Mouse (Mus musculus) layer of hippocampus, adult 11-12 months (tissue): Measurements from ENCODE around the gene Slc8a1.
A peak's percentile ranks its signal among the peaks of the same experiment; 100 is the strongest.

Source experiments
- DNase-seq: peaks from one replicate; pipeline ENCODE4 v3.0.0; 2022; ENCODE audit warnings: low spot score

The Slc8a1 gene

GRCm38 (mm10) chr17:81424256-81424912 is 313.8 kb downstream of the Slc8a1 start:
- DNase-seq: no peak

- DNase-seq: peak; percentile 49
Measured at GRCm38 (mm10) chr17:81419802-81420459, 318.2 kb downstream of the Slc8a1 start.

GRCm38 (mm10) chr17:81416361-81417114 is 321.6 kb downstream of the Slc8a1 start:
- no peak for DNase-seq

GRCm38 (mm10) chr17:81412736-81413135 is 325.4 kb downstream of the Slc8a1 start:
- no peak for DNase-seq

GRCm38 (mm10) chr17:81404225-81404624 is 334.0 kb downstream of the Slc8a1 start:
- DNase-seq: no peak

- DNase-seq: no peak
Measured at GRCm38 (mm10) chr17:81403121-81403520, 335.1 kb downstream of the Slc8a1 start.

GRCm38 (mm10) chr17:81402636-81403035 is 335.5 kb downstream of the Slc8a1 start:
- DNase-seq: peak; percentile 77

- no peak for DNase-seq
Measured at GRCm38 (mm10) chr17:81400377-81400776, 337.8 kb downstream of the Slc8a1 start.

GRCm38 (mm10) chr17:81397434-81397833 is 340.7 kb downstream of the Slc8a1 start:
- no peak for DNase-seq

GRCm38 (mm10) chr17:81394124-81394523 is 344.1 kb downstream of the Slc8a1 start:
- no peak for DNase-seq

- DNase-seq: no peak
Measured at GRCm38 (mm10) chr17:81393040-81393439, 345.1 kb downstream of the Slc8a1 start.

GRCm38 (mm10) chr17:81391478-81391877 is 346.7 kb downstream of the Slc8a1 start:
- DNase-seq: no peak

GRCm38 (mm10) chr17:81390790-81391189 is 347.4 kb downstream of the Slc8a1 start:
- DNase-seq: no peak

- DNase-seq: no peak
Measured at GRCm38 (mm10) chr17:81386118-81386517, 352.1 kb downstream of the Slc8a1 start.

GRCm38 (mm10) chr17:81385476-81385875 is 352.7 kb downstream of the Slc8a1 start:
- no peak for DNase-seq

GRCm38 (mm10) chr17:81383461-81383860 is 354.7 kb downstream of the Slc8a1 start:
- DNase-seq: no peak

GRCm38 (mm10) chr17:81378436-81378835 is 359.7 kb downstream of the Slc8a1 start:
- no peak for DNase-seq

GRCm38 (mm10) chr17:81377757-81378299 is 360.3 kb downstream of the Slc8a1 start:
- DNase-seq: no peak

GRCm38 (mm10) chr17:81377195-81377594 is 361.0 kb downstream of the Slc8a1 start:
- DNase-seq: no peak

GRCm38 (mm10) chr17:81375901-81376300 is 362.3 kb downstream of the Slc8a1 start:
- no peak for DNase-seq

- DNase-seq: no peak
Measured at GRCm38 (mm10) chr17:81369036-81369435, 369.1 kb downstream of the Slc8a1 start.

GRCm38 (mm10) chr17:81368503-81368902 is 369.7 kb downstream of the Slc8a1 start:
- DNase-seq: no peak

- DNase-seq: no peak
Measured at GRCm38 (mm10) chr17:81363368-81363767, 374.8 kb downstream of the Slc8a1 start.
